8 mouse cellular contexts compared by ENCODE assay signal in the genomic region with DNA sequence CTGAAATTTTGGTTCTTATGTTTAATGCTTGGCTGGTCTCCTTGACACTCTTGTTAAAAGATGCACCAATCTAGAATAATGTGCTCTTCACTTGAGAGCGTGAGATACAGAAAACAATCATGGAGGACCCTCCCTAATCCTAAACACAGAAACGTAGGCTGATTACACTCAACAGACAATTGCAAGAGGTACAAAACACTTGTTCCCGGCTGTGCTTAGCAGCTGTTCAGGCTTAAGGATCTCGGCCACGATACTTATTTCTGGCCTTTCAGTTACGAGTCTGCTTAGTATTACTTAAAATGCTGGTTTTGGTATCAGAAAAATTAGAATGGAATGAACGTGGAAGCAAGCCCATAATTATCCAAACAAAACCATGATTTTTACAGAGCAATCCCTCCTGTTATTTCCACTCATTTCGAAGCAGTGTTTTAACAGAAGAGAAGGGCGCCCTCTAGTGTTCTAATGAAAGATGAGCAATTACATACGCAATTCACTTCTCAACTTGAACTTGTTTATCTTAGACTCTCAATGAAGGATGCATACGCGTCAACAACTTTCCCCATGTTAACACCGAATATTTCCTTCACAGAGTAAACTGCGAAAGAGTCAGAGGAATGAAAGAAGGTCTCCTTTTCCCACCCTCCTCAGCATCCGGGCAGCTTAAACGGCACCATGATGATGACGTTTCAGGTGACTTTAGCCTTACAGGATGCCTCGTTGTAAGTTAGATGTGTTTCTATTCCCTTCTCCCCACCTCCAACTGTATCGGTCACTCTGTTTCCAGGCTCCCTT.
DNase-seq lines count a peak whose midpoint lies in the region; ATAC-seq and TF ChIP-seq lines count a peak whose summit lies in the region.

No protein-coding gene starts in this region.

- H3K4me3 ChIP-seq in thymus, adult 2 months (ENCODE audit: control insufficient read depth, insufficient read depth, low read length), result no peak overlapping the region
- H3K4me3 ChIP-seq in midbrain, postnatal 0 days (ENCODE audit: low read depth, low read length), result 0 out of 2 replicates have a peak overlapping the region, but pooled peaks have one; percentile 16

- H3K9ac ChIP-seq in midbrain, postnatal 0 days (replicated peaks; ENCODE audit: low read length, poor library complexity, severe bottlenecking), result no peak overlapping the region

- no peaks in the 10 kb centered on the region for H3K27me3 ChIP-seq in thymus, adult 2 months (ENCODE audit: control insufficient read depth, insufficient read depth, low read length)
- no peaks in the 10 kb centered on the region for H3K27me3 ChIP-seq in midbrain, postnatal 0 days (ENCODE audit: insufficient read depth, low read length)

- H3K4me2 ChIP-seq in midbrain, postnatal 0 days (ENCODE audit: low read depth, low read length, poor library complexity, severe bottlenecking), result peak overlapping the region; percentile 34; the same call in 1 of the 2 replicates

- H3K27ac ChIP-seq in thymus, adult 2 months (ENCODE audit: control insufficient read depth, insufficient read depth, low read length), result no peak overlapping the region
- H3K27ac ChIP-seq in midbrain, postnatal 0 days (ENCODE audit: low read depth, low read length), result no peak overlapping the region

- TF ChIP-seq POLR2A in thymus, adult 2 months (IDR thresholded peaks at IDR 0.05; ENCODE audit: control insufficient read depth, extremely low read depth, insufficient read depth, low read length, poor library complexity), result no peak

- no peak for ATAC-seq in midbrain, postnatal 0 days (ENCODE audit: low FRiP score)

- no peak for TF ChIP-seq CTCF in thymus, adult 2 months (IDR thresholded peaks at IDR 0.05; ENCODE audit: borderline replicate concordance, control insufficient read depth, extremely low read depth, insufficient read depth, low read length, poor library complexity)
- peak; percentile 94 for TF ChIP-seq CTCF in midbrain, postnatal 0 days (IDR thresholded peaks at IDR 0.05)

- DNase-seq in adrenal gland, postnatal 14 days, result peak; percentile 31
- DNase-seq in adrenal gland, adult 8-10 months, result no peak
- DNase-seq in thymus, postnatal 0 days (ENCODE audit: low spot score), result peak; percentile 46
- DNase-seq in thymus, adult 2 months, result no peak
- DNase-seq in heart, adult 8-10 months (ENCODE audit: low spot score), result peak; percentile 59
- peak; percentile 22 for DNase-seq in layer of hippocampus, adult 9-11 months
- peak; percentile 91 for DNase-seq in midbrain, postnatal 0 days (ENCODE audit: low spot score)
- DNase-seq in gastrocnemius, postnatal 25 days, result no peak

- no peaks in the 10 kb centered on the region for H3K36me3 ChIP-seq in thymus, adult 2 months (ENCODE audit: control insufficient read depth, insufficient read depth, low read length)
- H3K36me3 ChIP-seq in midbrain, postnatal 0 days (ENCODE audit: insufficient read depth, low read length), result no peaks in the 10 kb centered on the region

- no peaks in the 10 kb centered on the region for H3K9me3 ChIP-seq in midbrain, postnatal 0 days (ENCODE audit: low read length)

- 52% methylated on average over 19 of the region's 19 CpGs for WGBS in thymus, adult 2 months
- 31% methylated on average over 19 of the region's 19 CpGs for WGBS in midbrain, postnatal 0 days

- no peaks in the 10 kb centered on the region for H3K4me1 ChIP-seq in thymus, adult 2 months (replicated peaks; ENCODE audit: control insufficient read depth, insufficient read depth, low read length)
- no peaks in the 10 kb centered on the region for H3K4me1 ChIP-seq in midbrain, postnatal 0 days (ENCODE audit: insufficient read depth, low read length)

Comparison
In these comparisons a context has a peak if more than half of its experiments do, and no peak if none do; other contexts are left out.
1. DNase-seq: peak in adrenal gland, postnatal 14 days (single experiment), thymus, postnatal 0 days (single experiment), heart, adult 8-10 months (single experiment), layer of hippocampus, adult 9-11 months (single experiment) and midbrain, postnatal 0 days (single experiment); none in adrenal gland, adult 8-10 months (single experiment), thymus, adult 2 months (single experiment) and gastrocnemius, postnatal 25 days (single experiment).